Mouse (Mus musculus): Measurements from ENCODE around the gene Ctsk.
A peak's percentile ranks its signal among the peaks of the same experiment; 100 is the strongest.

GRCm38 (mm10) chr3:95494342-95494741, 4.7 kb upstream of the Ctsk start:
- TF ChIP-seq CTCF (conservative IDR thresholded peaks at IDR 0.05 in 1 of 2, IDR thresholded peaks at IDR 0.05 in 1 of 2; ENCODE audit: low read depth in 2 of 2, low read length in 2 of 2) = peak; percentile 39 to 72; a peak in 2 of 4 replicates
- TF ChIP-seq POLR2A (IDR thresholded peaks at IDR 0.05; ENCODE audit: low read depth, low read length) = no peak
- TF ChIP-seq E2F4 (IDR thresholded peaks at IDR 0.05; ENCODE audit: insufficient replicate concordance, low read depth, low read length) = no peak
- TF ChIP-seq MAX (IDR thresholded peaks at IDR 0.05; ENCODE audit: low read length) = no peak
- no peak for TF ChIP-seq CHD2 (IDR thresholded peaks at IDR 0.05; ENCODE audit: low read length)
- TF ChIP-seq MAZ (IDR thresholded peaks at IDR 0.05; ENCODE audit: low read depth, low read length) = no peak
- TF ChIP-seq NRF1 (IDR thresholded peaks at IDR 0.05; ENCODE audit: low read depth, low read length) = no peak
- no peak for TF ChIP-seq EP300 (IDR thresholded peaks at IDR 0.05; ENCODE audit: low read length)

Data from CH12.LX (cell line).